Mouse (Mus musculus): ENCODE measurements at regions not wholly inside any gene's neighbourhood (a gene's known extent, or its start where the extent isn't known, plus 50 kb on each side); places are given as distances from the start of the nearest gene placed in this dataset. TPM values are rescaled to one million over a fixed set of nuclear protein-coding genes. Genes with fewer than 3 reads are reported as not detected.

GRCm38 (mm10) chr11:24865067-24865796, 787.4 kb downstream of the Bcl11a start:
- H3K9me3 ChIP-seq (replicated peaks; ENCODE audit: control insufficient read depth, low read length) = no peaks in the 10 kb centered on the region

More at GRCm38 (mm10) chr11:24865067-24865796, 787.4 kb downstream of the Bcl11a start:
- WGBS (ENCODE audit: insufficient replicate concordance) = 52% methylated on average over 3 of the region's 3 CpGs
- Histone ChIP-seq H3K4me2 (no peak overlapping the region), H3K27ac (ENCODE audit: low read depth, low read length) (no peak overlapping the region), H3K4me3 (ENCODE audit: low read depth, low read length) (no peak overlapping the region), H3K36me3 (ENCODE audit: control insufficient read depth, insufficient read depth, low read length) (no peaks in the 10 kb centered on the region), H3K4me1 (ENCODE audit: control insufficient read depth, insufficient read depth, low read length) (no peaks in the 10 kb centered on the region), H3K9ac (ENCODE audit: low read depth, low read length) (no peak overlapping the region), H3K27me3 (ENCODE audit: control insufficient read depth, insufficient read depth, low read length) (no peaks in the 10 kb centered on the region)
- no peak for ATAC-seq (replicated peaks; ENCODE audit: insufficient number of reproducible peaks, low FRiP score, low TSS enrichment)

Small RNAs in the stretch of these regions (microRNA-seq; reads per million reads assigned to microRNA genes)
- gene Gm25507 (ENCODE audit: borderline number of aligned reads) = not detected

Data from heart, embryonic 11.5 days (tissue).